Mouse (Mus musculus): ENCODE measurements around the gene Rnf17. TPM values are rescaled to one million over a fixed set of nuclear protein-coding genes. Genes with fewer than 3 reads are reported as not detected.

Gene Rnf17
- under 1 TPM; 0.59 to 0.67 TPM for total RNA-seq (2021)
- long read RNA-seq, experiment 1 = 0 reads
- long read RNA-seq, experiment 2, partial matches to known transcripts = 0 of 1 reads
- long read RNA-seq, experiment 2, other reads (novel, unspliced or antisense) = 0 of 1 reads

DNA sequence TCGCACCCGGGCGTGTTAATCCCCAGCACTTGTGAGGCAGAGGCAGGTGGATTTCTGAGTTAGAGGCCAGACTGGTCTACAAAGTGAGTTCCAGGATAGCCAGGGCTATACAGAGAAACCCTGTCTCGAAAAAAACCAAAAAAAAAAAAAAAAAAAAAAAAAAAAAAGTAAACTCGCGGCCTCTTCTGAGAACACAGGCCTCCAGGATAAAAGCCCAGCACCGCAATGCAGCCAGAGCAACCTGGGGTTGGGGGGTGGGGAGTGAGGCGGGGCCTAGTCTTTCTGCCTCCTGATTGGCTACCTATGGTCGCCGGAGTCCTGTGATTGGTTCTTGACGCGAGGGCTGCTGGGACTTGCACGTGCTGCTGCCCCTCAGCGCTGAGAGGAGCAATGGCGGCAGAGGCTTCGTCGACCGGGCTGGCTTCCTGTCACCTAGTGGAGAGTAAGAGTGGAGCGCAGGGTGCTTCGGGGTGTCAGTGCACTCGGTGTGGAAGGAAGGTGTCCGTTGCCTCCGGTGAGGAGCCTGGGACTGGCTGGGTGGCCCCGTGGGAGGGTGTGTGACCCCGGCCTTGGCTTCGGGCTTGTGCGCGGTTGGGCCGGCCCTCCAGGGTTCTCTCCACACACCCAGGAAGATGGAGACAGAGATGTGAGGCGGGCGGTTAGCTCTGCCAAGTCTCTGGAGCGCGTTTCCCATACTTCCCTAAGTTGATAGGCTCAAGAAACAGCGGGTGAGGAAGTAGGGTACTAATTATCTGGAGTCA lies at the start of gene Rnf17:
Gene Rnf17 (plus strand): TSS at position 271 of the 761 bp plus-strand sequence.
- DNase-seq = peak in 1 of 2 experiments; percentile 2

DNA sequence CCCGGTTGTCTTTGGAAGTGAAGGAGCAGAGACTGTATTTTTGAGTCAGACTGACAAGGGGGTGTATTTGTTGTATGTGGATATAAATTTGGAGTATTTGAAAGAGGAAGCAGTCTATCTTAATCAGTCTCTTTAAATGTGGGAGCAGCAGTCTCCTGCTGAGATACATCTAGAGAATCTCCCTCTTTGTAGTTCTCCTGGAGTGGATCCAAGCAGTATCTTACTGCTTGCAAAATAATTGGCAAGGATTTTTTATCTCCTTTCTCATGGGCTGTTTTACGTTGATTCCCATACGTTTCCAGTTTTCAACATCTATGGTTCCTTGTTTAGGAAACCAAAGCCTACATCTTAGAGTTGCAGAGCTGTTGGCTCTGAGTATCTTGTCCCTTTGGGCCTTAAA lies 47.6 kb upstream of the Rnf17 start:
- DNase-seq = no peak
- intact Hi-C loops (cut with DNase I) = no loop called here

More for the DNA sequence above, at the start of gene Rnf17:
- intact Hi-C loops (cut with DNase I) = no loop called here

GRCm38 (mm10) chr14:56355396-56355795 lies 47.0 kb upstream of the Rnf17 start:
- no peak for DNase-seq
- intact Hi-C loops (cut with DNase I) = no loop called here

DNA sequence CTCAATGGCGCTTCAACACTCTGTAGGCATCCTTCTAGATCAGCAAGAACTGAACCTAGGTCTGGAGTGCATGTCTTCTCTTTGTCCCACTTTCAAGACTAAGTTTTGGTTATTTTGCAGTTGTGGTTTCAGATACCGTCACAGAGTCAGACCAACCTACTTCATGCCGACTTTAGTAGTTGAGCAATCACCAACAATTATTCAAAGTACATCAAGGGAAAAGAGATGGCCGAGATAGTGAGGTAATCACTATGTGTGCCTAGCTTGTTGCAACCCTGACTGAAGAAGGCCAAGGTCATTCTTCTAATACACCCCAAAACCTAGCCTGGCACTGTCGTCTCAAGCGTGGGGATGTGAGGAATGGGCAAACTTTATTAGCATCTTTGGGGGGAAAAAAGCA lies 46.2 kb upstream of the Rnf17 start:
- intact Hi-C loops (cut with DNase I) = no loop called here

GRCm38 (mm10) chr14:56358422-56358821 lies 44.0 kb upstream of the Rnf17 start:
- DNase-seq = no peak
- intact Hi-C loops (cut with DNase I) = no loop called here

More for the DNA sequence above, 46.2 kb upstream of the Rnf17 start:
- DNase-seq = no peak

DNA sequence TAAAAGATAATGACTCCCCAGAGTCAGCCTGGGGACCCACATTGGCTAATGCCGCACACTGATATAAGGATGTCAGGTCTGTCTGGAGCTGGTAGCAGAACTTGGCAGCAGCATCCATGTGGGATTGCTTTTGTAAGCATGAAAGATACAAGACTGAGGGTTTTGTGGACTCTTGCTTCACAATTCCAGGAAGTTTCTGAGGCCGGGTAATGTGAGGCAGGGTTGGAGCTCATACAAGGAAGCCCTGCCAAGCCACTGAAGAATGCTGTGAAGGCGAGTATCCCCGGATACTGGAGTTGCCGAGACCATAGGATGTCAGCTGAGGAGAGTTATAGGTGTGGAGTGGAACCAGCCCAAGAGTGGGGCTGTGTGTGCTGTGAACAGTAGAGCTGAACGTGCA lies 43.2 kb upstream of the Rnf17 start:
- intact Hi-C loops (cut with DNase I) = no loop called here
- DNase-seq = no peak

DNA sequence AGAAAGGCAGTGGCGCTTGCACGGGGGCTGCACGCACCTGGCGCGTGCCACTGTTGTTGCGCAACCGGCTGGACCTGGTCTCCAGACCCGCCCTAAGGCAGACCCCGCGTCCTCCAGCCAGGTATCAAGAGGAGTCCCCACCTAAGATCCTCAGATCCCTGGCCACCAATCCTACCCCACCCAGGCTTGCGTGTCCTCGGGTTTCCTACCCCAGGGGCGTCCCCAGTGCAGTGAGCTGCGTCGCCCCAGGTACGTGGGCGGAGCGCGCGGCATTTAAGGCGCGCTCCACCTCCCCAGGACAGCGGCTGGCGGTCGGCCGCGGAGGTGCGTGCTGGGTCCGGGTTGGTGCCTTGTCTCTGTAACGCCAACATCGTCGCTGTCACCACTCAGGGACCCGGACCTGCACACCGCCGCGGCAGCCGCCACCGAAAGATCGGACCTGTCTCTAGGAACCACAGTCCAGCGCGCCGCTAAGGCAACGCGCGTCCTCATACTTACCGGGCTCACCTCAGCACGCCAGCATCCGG lies 37.6 kb upstream of the Rnf17 start, which contains the start of gene Atp12a:
Gene Atp12a (plus strand): TSS at position 358 of the 527 bp plus-strand sequence.
- DNase-seq = no peak
- intact Hi-C loops (cut with DNase I) = no loop called here

DNA sequence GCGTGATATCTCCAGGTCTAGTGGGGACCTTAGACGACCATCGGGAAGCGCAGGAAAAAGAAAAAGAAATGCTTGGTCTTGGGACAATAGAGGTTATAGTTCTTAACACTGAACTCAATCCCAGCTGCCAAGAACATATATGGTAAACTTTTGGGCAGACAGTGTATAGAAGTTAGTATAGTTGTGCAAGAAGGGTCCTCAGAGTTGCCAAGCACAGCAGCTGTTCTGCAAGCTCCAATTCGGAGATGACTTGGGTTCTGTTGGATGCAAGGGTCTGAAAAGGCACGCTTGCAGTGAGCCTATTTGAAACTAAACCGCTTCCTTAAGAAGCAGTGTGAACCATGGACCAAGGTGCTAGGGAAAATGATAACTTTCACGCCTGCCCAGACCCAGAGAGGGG lies 37.1 kb upstream of the Rnf17 start:
- intact Hi-C loops (cut with DNase I) = no loop called here
- DNase-seq = no peak

GRCm38 (mm10) chr14:56366712-56367111 lies 35.7 kb upstream of the Rnf17 start:
- intact Hi-C loops (cut with DNase I) = no loop called here
- DNase-seq = no peak

DNA sequence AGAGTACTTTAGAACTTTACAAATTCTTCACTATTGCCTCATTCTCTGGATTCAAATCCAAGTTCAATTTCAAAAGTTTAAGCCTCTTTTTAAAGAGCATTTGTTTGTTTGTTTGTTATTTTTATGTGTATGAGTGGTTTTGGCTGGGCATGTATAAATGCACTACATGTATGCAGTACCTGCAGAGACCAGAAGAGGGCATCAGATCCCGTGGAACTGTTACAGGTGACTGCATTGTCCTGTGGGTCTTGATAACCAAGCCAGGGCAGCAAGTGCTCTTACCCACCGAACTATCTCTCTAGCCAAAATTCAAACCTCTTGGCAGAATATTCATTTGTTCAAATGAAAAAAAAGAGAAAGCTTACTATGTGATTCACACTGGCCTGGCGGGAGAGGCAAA lies 33.5 kb upstream of the Rnf17 start:
- peak in 1 of 2 experiments; percentile 24 for DNase-seq
- intact Hi-C loops (cut with DNase I) = no loop called here

DNA sequence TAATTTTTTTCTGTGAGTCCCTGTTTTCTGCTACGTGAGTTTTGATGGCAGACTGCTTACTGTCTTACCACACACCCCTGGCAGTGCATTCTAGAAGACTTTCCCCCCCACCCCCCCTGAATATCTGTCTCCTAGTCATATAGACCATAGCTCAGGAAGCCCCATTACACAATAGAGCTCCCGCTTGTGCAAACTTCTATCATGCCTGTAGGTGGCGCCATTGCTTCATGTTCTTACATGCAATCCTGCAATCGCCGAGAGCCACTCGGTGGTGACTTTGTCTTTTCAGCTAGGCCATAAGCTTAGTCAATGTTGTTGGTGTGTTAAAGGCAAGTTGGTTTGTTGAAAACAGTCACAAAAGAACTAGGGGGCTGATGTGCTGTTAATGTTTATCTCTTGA lies 26.6 kb upstream of the Rnf17 start:
- peak; percentile 78 to 85 for DNase-seq
- intact Hi-C loops (cut with DNase I) = loop anchor here (5.0 to 10.0 kb wide), 2 partner anchors 419 to 687 kb away; no protein-coding TSS in a partner anchor

DNA sequence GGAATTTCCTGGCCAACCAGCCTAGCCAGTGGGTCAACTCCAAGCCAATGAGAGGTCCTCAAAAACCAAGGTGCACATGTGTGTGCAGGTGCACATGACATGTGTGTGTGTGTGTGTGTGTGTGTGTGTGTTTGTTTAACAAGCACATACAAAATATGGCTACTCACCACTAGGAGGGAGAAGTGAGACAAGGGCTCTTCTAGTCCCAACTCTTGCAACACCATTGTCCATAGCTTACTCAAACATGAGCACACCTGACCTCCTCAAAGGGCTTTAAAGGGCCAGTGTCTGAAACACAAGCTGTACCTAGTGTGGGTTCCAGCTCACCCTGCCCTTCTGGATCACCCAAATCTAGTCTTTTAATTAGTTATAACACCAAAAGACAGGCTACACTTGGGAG lies 24.6 kb upstream of the Rnf17 start:
- no peak for DNase-seq
- intact Hi-C loops (cut with DNase I) = loop anchor here (5.0 to 10.0 kb wide), 2 partner anchors 417 to 685 kb away; no protein-coding TSS in a partner anchor

DNA sequence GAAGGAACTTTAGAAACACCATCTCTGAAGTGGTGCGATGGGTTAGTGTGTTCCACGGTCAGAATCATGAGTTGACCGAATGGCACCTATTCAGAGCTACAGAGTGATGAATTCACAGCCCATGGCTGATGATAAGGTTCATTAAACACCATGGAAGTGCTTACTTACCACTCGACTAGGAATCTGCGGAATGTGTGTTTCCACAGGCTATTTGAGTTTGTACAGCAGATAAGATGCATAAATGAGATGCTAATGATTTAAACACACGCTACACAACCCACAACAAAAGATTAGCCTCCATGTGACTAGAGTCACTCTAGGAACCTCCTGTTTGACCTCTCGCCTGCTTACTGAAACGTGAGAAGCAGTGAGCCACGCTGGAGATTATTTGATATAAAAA lies 23.0 kb upstream of the Rnf17 start:
- no peak for DNase-seq
- intact Hi-C loops (cut with DNase I) = loop anchor here (5.0 to 10.0 kb wide), 2 partner anchors 415 to 683 kb away; no protein-coding TSS in a partner anchor

DNA sequence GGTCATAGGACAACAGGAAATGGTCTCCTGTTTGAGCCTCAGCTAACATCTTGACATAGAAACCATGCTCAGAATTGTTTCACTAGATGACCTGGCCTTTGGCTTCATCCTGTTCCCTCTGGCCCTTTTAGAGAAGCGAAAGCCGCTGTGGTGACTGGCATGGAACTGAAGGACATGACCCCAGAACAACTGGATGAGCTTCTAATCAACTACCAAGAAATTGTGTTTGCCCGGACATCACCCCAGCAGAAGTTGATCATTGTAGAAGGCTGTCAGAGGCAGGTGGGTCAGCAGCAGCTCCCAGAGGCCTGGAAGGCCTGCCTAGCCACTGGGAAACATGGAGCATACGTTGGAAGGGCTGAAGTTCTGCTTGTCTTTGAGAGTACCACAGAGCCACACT lies 20.0 kb upstream of the Rnf17 start:
- intact Hi-C loops (cut with DNase I) = no loop called here
- no peak for DNase-seq

DNA sequence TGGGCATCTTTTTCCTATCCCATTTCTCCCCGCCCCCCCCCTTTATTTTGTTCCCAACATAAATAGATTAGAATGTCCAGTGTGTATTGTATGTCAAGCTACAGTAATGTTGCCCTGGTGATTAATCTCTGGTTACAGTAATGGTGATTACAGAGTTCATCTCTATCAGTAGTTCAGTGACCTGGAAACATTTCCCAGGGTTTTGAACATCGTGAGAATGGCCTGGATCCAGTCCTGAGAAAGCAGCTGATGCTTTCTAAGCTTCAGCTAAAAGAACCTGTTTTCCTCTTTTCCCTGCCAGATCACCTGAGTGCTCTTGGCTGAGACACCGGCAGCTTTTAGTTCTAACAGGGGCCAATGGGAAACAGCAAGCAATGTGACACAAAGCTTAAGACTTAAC lies 12.1 kb upstream of the Rnf17 start:
- intact Hi-C loops (cut with DNase I) = no loop called here
- no peak for DNase-seq

DNA sequence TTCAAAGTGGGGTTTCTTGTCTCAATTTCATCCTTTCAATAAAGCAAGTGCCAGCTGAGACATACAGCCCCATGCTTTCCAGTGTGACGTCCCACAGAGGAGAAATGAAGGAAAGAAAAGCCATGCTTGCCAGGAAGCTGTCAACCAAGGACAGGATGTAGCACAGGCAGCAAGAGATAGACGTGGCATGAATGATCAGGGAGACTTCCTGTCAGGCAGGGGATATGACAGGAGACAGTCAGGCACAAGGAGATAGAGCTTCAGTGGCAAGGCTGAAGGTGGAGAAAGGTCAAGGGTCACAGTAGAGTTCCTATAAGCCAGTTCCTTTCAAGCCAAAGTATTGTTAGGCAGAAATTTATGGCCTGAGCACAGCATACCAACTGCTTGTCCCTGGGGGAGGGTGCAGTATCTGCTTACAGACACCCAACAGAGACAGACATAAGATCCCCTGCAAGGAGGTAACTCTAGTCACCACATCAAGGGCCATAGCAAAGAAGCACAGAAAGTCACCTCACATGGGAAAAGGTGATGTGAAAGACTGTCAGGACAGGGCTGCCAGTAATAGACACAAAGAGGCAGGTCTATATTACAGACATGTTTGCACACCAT lies 8.6 kb upstream of the Rnf17 start:
- intact Hi-C loops (cut with DNase I) = no loop called here
- no peak for DNase-seq

GRCm38 (mm10) chr14:56398001-56398400 lies 4.4 kb upstream of the Rnf17 start:
- DNase-seq = peak; percentile 8 to 45
- intact Hi-C loops (cut with DNase I) = loop anchor here (2.0 kb wide), 1 partner anchor 85 kb away; no protein-coding TSS in a partner anchor

- no peak for DNase-seq
- intact Hi-C loops (cut with DNase I) = no loop called here
Measured at GRCm38 (mm10) chr14:56403072-56403375, 643 bp downstream of the Rnf17 start.

DNA sequence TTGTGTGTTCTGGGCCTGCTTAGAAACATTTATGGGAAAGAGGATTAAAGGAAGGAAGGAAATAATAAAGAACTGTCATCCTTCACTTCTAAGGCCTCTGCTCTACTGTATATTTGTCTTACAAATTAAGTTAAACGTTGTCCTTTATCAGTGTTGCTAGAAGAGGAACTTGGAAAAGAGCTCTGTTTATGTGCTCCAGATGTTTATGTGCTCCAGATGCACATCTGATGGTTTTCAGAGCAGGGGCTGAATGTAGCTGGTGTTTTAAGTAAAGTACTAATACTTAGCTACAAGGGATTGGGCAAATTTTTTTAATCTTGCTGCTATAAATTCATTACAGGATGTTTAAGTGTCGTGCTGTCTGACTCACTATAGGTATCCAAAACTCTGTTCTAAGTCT lies 59.7 kb downstream of the Rnf17 start:
- intact Hi-C loops (cut with DNase I) = no loop called here
- no peak for DNase-seq

DNA sequence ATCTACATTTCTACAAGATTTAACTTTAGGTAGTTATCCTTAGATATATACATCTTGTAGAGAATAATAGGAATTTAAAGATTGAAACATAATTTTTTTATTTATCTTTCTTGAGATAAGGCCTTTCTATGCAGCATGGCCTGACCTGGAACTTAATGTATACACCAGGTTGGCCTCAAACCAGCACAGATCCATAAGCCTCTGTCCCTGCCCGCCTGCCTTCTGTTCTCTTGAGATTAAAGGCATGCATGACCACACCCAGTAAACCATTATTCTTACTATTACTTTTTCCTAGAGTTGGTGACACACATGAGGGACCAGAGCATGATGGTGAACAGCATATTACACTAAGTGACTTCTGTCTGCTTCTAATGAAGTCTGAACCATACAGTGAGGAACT lies 60.3 kb downstream of the Rnf17 start:
- no peak for DNase-seq
- intact Hi-C loops (cut with DNase I) = no loop called here

DNA sequence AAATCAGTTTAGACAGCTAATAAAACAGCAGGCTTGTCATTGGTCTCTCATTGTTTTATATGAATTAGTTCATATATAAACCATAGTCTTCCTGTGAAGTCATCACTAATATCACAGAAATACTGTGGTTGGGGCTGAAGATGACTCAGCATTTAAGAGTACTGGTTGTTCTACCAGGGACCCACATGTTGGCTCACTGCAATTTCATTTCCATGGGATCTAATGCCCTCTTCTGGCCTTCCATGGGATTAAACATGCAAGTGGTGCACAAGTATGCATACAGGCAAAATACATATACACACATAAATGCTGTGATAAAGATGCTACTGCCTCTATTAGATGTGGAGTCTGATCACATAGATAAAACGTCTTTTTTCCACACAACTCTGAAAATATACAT lies 65.8 kb downstream of the Rnf17 start:
- intact Hi-C loops (cut with DNase I) = no loop called here
- DNase-seq = peak in 1 of 2 experiments; percentile 10

DNA sequence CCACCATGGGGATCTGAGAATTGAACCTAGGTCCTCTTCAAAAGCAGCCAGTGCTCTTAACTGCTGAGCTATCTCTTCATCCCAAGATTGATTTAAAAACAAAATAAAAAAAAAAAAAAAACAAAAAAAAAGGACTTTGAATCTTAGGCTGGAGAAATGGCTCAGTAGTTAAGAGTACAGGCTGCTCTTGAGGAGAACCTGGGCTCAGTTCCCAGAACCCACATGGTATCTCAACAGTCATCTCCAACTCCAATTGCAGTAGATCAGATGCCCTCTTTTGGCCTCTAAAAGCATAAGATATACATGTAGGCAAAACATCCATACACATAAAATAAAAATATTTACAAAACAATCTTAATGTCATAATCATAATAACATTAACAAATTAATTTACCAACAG lies 87.4 kb downstream of the Rnf17 start:
- no peak for DNase-seq
- intact Hi-C loops (cut with DNase I) = no loop called here
